Mouse (Mus musculus): Measurements from ENCODE around the gene Cacna1e.

The Cacna1e gene

DNA sequence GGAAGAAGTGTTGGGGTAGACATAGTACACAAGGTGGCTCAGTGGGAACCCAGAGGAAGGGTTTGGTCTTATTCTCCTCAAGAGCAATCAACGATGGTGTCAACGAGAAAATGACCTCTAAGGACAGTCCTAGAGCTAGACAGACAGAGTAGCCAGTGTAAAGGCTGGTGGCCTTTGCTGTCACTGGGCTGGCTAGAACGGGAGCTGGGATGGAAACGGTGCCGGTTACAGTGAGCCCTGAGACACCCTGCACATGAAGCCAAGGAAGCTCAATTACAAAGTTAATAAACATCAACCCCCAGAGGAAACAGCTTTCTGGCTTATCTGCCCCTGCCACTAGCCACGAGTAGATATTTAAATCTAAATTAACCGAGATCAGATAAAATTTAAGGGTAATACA is 168.7 kb downstream of the Cacna1e start:
- no peak for DNase-seq (ENCODE audit: low read depth, low spot score)

DNA sequence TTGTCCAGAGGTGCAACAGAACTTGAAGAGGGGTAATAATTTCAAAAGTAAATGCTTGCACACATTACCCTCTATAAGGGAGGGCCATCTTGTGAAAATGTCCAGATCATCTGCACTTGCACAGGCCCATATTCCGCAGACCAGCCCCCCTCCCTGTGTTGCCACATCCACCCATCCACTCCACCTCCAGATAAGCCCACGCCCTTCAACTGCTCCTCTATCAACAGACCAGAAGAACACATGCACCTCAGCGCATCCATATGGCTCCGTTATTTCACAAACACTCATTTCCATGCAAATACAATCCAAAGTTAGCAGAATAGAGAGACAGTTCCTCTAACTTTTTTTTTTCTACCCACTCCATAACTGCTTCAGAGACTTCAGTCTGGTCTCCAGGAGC is 171.6 kb downstream of the Cacna1e start:
- no peak for DNase-seq (ENCODE audit: low read depth, low spot score)

- no peak for DNase-seq (ENCODE audit: low read depth, low spot score)
These were observed 176.6 kb downstream of the Cacna1e start for GRCm38 (mm10) chr1:154707584-154708290.

GRCm38 (mm10) chr1:154706974-154707373 is 177.3 kb downstream of the Cacna1e start:
- no peak for DNase-seq (ENCODE audit: low read depth, low spot score)

DNA sequence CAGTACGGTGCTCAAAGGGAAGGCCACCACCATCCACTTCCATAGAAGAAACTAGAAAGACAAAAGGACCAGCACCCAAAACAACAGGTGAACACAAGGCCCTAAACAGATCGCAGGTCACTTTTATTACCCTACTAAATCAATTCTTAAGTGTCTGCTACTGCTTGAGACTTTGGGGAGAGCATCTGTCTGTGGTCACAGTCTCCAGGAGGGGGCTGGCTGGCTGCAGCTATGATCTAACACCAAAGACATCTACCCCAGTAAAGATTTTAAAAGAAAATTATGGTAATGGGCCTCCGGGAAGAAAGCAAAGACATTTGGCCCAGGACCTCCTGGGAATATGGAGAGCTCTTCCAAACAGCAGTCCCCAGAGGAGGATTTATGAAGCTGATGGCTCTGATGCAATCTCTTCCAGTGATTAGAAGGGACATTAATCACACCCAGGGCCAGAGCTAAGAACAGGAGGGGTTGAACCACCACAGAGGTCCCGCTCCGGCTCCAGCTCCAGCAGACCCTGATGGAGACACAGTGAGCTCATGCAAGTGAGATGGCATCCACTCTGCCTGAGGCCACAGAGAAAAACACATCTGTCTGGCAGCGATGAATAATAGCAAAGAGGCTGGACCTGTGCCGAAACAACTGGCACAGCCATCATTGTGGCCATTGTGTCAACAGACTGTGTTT is 178.3 kb downstream of the Cacna1e start:
- no peak for DNase-seq (ENCODE audit: low read depth, low spot score)

DNA sequence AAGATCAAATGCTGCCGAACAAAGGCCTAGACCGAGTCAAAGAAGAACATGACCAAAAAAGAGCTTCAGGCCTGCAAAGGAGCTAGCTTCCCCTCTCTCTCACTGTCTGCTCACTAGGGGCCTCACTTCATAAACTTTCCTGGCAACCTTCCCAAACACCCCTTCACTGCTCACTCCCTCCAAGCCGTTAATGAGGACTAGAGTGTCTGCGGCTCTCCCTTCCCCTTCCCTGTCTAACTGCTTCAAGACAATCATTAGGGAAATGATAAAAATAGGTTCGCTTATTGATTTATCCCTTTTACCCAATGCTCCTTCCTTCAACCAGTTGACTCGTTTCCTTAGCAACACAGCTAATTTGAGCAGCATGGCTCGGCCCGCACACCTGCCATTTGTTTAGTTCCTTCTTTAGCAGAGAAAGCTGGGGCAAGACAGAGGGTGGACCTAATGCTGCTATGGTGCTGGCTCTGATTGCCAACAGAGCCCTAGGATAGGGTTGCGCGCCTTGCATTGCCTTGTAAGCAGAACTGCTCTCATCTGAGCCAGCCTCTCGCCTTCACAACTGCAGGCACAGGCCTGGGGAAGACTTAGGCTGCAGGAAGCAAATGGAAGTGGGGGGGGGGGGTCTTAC is 179.6 kb downstream of the Cacna1e start:
- no peak for DNase-seq (ENCODE audit: low read depth, low spot score)

GRCm38 (mm10) chr1:154702623-154703022 is 181.7 kb downstream of the Cacna1e start:
- no peak for DNase-seq (ENCODE audit: low read depth, low spot score)

- DNase-seq (ENCODE audit: low read depth, low spot score): no peak
These were observed 195.2 kb downstream of the Cacna1e start for GRCm38 (mm10) chr1:154688876-154689665.

- DNase-seq (ENCODE audit: low read depth, low spot score): no peak
These were observed 197.4 kb downstream of the Cacna1e start for GRCm38 (mm10) chr1:154686861-154687260.

DNA sequence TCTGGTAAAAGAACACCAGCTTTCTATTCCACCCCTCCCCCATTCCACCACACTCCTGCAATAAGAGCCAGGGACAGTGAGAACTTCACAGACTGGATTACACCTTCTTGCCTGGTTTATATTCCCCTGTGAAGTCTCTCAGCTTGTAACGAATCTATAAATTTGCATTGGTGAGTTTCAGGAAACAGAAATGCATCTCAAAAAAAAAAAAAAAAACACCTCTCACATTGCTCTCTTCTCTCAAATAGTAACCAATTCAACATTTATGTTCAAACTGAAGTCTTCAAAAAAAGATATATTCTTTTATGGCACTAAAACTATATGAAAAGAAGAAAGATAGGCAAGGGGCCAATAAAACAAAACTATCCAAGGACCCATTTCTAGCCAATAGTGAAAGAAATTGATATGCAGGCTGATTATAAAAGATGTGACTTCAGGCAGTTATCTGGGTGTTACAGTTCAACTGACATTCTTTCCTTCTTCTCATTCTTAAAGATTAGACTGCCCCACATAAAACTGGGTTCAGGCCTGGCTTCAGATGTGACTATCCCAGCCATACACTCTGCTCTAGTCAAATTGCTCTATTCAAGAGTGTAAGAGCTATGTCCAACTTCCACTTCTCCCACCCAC is 200.7 kb downstream of the Cacna1e start:
- DNase-seq (ENCODE audit: low read depth, low spot score): no peak

- DNase-seq (ENCODE audit: low read depth, low spot score): no peak
These were observed 205.3 kb downstream of the Cacna1e start for GRCm38 (mm10) chr1:154678989-154679388.

- DNase-seq (ENCODE audit: low read depth, low spot score): no peak
These were observed 206.2 kb downstream of the Cacna1e start for GRCm38 (mm10) chr1:154678151-154678550.

DNA sequence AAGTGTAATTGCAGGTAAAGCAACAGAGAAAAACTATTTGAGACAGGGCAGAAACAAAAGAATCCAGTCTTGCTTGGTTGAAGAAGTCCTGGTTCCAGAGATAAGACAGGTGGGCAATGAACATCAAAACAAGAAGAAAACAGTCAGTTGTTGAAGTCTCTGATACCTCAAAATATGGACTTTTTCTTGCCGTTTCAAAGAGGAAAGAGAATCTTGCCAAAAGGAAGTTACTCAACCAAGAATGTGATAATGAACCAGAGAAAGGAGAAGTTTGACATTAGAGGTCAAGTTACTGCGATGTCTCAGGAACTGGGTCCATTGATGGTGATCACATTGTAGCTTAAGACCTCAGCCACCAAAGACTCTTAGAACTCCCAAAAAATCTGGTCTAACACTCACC is 206.6 kb downstream of the Cacna1e start:
- DNase-seq (ENCODE audit: low read depth, low spot score): no peak

DNA sequence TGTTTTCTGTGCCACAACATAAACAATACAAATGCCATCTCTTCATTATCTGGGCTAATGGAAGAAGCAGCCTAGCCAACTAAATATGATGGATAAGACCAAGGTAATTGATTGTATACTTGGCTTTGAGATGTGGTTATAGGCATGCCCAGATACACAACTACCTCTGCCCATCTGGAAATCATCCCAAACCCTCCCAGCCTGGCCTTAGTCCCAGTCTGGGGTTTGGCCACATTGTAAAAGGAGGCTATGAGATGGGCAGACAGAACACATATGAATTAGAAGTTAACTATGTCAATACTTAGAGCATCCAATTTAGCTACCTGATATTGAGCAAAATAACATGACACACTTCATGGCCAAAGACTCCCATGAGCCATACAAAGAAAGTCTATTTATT is 220.6 kb downstream of the Cacna1e start:
- no peak for DNase-seq (ENCODE audit: low read depth, low spot score)

DNA sequence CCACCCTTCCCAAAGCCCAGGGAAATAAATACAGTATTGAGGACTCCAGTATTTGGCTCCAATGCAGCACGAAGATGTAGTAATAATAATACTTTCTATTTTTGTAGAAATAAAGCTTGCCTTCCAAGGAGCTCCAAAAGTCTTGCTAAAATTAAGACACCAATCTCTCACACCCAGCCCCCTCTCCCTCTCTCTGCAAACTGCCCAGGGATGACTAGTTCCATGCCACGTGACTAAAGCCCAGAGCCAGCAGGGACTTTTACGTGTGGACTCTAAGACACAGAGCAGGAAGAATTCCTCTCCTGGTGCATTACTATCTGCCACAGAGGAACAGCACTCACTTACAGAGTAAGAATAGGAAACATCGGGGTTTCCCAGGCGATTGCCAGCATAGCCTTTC is 222.3 kb downstream of the Cacna1e start:
- no peak for DNase-seq (ENCODE audit: low read depth, low spot score)

- peak; percentile 9 for DNase-seq (ENCODE audit: low read depth, low spot score)
These were observed 223.0 kb downstream of the Cacna1e start for GRCm38 (mm10) chr1:154661221-154661864.

DNA sequence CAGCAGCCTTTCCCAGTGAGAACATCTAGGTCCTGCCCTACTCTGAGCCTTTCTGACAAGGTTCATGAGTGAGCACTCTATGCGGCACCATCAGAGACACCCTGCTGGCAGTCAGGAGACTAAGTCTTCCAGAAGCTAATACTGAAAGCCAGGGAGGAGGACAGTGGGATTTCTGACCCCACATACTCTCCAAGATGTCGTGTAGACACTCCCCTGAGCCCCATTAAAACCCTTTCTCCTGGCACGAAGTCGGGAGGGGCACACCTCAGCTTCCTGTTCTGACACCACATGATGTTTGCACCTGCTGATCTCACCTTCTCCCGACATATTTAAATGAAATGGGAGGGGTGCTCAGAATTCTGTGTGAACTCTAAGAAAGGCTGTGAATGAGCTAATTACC is 226.9 kb downstream of the Cacna1e start:
- no peak for DNase-seq (ENCODE audit: low read depth, low spot score)

DNA sequence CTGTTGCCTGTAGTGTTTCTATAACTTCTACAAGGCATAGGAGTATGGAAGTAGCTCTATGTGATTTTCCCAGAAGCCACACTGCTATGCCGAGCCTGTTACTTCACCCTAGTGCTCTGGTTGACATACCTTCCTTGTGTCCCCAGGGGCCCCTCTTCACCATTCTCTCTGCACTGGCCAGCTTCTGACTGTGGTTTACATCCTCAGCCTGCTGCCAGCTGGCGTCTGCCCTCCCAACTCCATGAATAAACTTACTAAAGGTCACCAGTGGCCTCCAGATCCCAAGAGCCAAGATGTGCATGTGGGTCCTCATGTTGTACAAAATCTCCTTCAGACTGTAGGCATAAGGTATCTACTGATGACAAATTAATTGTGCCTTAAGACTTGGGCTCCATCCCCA is 230.3 kb downstream of the Cacna1e start:
- no peak for DNase-seq (ENCODE audit: low read depth, low spot score)

DNA sequence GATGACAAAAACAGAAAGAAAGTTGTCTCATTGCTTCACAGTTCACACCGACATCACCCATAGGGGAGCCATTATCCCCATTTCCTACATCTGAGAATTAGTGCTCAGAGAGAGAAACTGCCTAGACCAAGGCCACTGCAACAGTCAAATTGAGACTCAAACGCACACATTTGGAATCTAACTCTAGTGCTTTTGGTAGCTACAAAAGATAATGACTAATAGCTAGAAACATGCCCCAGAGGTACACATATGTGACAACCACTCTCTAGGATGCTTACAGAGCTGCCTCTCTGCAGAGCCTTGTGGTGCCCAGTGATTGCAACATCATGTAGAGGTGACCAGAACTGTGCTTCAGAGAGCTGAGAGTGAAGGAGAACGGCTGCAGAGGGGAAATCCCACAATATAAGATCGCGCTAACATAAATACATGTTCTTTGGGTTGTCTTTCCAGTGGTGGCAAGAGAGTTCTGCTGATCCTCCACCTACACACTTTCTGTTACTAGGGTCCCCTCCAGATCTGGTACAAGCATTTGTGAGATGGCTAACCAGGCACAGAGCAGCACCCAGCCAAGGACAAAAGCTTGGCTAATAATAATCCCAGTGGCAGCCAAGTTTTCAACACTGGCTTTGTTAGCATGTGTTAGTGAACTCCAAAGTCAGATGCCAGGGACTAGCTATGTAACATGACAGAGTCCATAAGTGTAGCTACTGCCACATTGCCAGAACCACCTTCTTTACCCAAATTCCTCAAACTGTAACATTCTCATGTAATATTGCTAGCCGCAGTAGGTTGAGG is 237.9 kb downstream of the Cacna1e start:
- DNase-seq (ENCODE audit: low read depth, low spot score): no peak

DNA sequence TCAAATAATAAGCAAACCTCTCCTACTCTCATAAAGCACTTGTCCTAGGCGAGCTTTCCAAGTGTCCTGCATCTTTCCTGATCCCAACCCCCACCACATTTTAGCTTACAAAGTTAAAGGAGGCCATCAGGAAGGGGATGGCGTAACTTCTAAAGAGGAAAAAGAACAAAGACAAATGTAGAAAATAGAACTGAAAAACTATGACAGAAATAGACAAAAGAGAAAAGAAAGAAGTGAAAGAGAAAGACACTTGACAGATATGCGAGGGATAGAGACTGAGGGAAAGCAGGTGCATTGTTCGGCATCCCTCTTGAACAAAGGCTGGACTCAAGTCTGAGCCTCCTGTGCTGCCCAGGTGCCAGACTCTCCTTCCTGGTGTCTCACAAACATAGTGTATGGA is 246.5 kb downstream of the Cacna1e start:
- DNase-seq (ENCODE audit: low read depth, low spot score): no peak

Data from ES-CJ7 (cell line).